Mouse (Mus musculus) bone marrow, adult 2 months (tissue): ENCODE data around the gene Ikbip. TPM values are rescaled to one million over a fixed set of nuclear protein-coding genes. Genes with fewer than 3 reads are reported as not detected.
A peak's percentile ranks its signal among the peaks of the same experiment; 100 is the strongest.

Experiments used
- H3K27ac ChIP-seq: fragments of 200-500 bp; 2 replicates; pipeline ENCODE4 v1.5.1; 2012; ENCODE audit warnings: low read depth, mild to moderate bottlenecking, control low read depth, inconsistent platforms, low read length; ENCODE audit not compliant: control insufficient read depth, poor library complexity, insufficient read depth
- H3K4me1 ChIP-seq: fragments of 200-500 bp; 2 replicates; pipeline ENCODE4 v1.6.1; 2011; ENCODE audit warnings: low read length; ENCODE audit not compliant: control insufficient read depth, insufficient read depth
- H3K4me3 ChIP-seq: fragments of 200-500 bp; replicated peaks from 2 replicates; pipeline ENCODE3; 2011; ENCODE audit warnings: mild to moderate bottlenecking, low read depth, low read length, control low read depth; ENCODE audit not compliant: control insufficient read depth
- CTCF ChIP-seq: fragments of 200-500 bp; IDR thresholded peaks from 2 replicates; pipeline ENCODE4 v1.5.1; 2011; ENCODE audit warnings: low read length, control low read depth; ENCODE audit not compliant: control insufficient read depth, insufficient read depth
- POLR2A ChIP-seq: fragments of 200-500 bp; IDR thresholded peaks from 2 replicates; pipeline ENCODE4 v1.6.1; 2011; ENCODE audit warnings: low read depth, mild to moderate bottlenecking, control low read depth, low read length, borderline replicate concordance; ENCODE audit not compliant: control insufficient read depth
- WGBS: fragments of 180-500 bp; shearing (Covaris S2); methylation state at CpG from one replicate; pipeline ENCODE4 v1.1.7; 2018; 5-methylcytosine and 5-hydroxymethylcytosine counted together
- polyA plus RNA-seq: library from polyadenylated mRNA; stranded (reverse); fragments of >200 nt; gene quantifications from 2 replicates; pipeline ENCODE4 v1.2.4, GENCODE M21; 2011; ENCODE audit warnings: low replicate concordance; ENCODE audit not compliant: missing spikeins, insufficient read depth, insufficient read length

Gene Ikbip
- polyA plus RNA-seq, 1 experiment, result 8.8 TPM

DNA sequence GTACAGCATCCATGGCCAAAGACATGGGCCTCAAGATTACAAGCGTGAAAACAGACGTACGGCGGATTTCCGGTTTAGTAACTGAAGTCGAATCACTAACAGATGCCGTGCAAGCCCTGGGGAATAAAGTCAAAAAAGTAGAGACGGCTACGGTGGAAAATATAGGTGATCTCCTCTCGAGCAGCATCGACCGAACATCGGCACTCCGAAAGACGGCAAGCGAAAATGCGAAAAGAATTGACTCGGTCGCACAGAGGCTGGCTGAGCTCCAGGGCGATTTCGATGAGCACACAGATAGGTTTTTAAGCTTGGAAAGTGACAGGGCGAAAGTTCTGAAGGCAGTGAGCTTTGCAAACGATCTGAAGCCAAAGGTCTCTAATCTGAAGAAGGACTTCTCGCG is 19.2 kb downstream of the Ikbip start:
- TF ChIP-seq CTCF (no peak), POLR2A (no peak)
- WGBS, result 92% methylated on average over 25 of the region's 25 CpGs
- H3K4me3 ChIP-seq, result no peak overlapping the region

GRCm38 (mm10) chr10:91102799-91103590 is 20.3 kb downstream of the Ikbip start:
- TF ChIP-seq CTCF (no peak), POLR2A (no peak)
- H3K4me3 ChIP-seq, result no peak overlapping the region
- WGBS, result 82% methylated on average over 14 of the region's 14 CpGs
- H3K4me1 ChIP-seq, result no peaks in the 10 kb centered on the region
- H3K27ac ChIP-seq, result no peak overlapping the region

More for the DNA sequence above, 19.2 kb downstream of the Ikbip start:
- H3K4me1 ChIP-seq, result no peaks in the 10 kb centered on the region
- H3K27ac ChIP-seq, result no peak overlapping the region

DNA sequence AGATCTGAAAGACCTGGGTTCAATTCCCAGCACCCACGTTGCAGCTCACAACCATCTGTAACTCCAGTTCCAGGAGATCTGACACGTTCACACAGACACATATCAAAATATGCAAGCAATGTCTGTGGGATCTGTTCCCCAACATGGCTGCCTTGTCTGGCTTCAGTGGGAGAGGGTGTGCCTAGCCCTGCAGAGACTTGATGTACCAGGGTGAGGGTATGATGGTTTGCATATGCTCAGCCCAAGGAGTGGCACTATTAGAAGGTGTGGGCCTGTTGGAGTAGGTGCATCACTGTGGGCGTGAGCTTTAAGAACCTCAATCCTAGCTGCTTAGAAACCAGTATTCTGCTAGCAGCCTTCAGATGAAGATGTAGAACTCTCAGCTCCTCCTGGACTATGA is 23.2 kb downstream of the Ikbip start:
- TF ChIP-seq CTCF (no peak), POLR2A (no peak)
- Histone ChIP-seq H3K4me1 (no peaks in the 10 kb centered on the region), H3K4me3 (no peak overlapping the region), H3K27ac (no peak overlapping the region)
- 77% methylated on average over 3 of the region's 3 CpGs for WGBS

GRCm38 (mm10) chr10:91109841-91110240 is 27.1 kb downstream of the Ikbip start:
- TF ChIP-seq POLR2A (no peak), CTCF (no peak)
- WGBS, result 83% methylated on average over 4 of the region's 4 CpGs
- Histone ChIP-seq H3K4me1 (no peaks in the 10 kb centered on the region), H3K27ac (no peak overlapping the region), H3K4me3 (no peak overlapping the region)

DNA sequence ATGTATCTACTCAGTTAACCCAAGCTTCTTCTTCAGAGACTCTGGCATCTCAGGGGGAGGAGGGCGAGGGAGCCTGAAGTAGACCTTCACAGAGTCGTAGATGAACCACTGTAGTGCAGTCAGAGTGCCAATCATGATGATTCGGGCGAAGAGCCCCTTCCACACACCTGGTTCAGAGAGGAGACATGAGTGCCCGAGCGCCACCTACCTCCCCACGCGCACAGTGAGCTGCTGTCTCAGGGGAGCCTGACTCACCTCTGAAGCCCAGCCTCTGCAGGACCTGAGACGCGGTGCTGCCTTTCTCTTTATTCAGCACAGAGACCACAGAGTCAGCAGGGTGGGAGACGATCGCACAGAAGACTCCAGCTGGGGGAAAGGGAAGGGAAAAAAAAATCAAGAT is 34.2 kb downstream of the Ikbip start:
- TF ChIP-seq POLR2A (no peak), CTCF (no peak)
- Histone ChIP-seq H3K4me3 (no peak overlapping the region), H3K27ac (no peak overlapping the region), H3K4me1 (no peaks in the 10 kb centered on the region; the same call in 1 of the 2 replicates)
- WGBS, result 88% methylated on average over 12 of the region's 12 CpGs

- H3K4me3 ChIP-seq, result peak overlapping the region; percentile 10
- H3K27ac ChIP-seq, result no peak overlapping the region
- no peaks in the 10 kb centered on the region; the same call in 1 of the 2 replicates for H3K4me1 ChIP-seq
- TF ChIP-seq CTCF, result no peak
- TF ChIP-seq POLR2A, result no peak
- 7% methylated on average over 6 of the region's 6 CpGs for WGBS
These were observed 39.9 kb downstream of the Ikbip start for GRCm38 (mm10) chr10:91122646-91123045.

GRCm38 (mm10) chr10:91123281-91123827 is 40.6 kb downstream of the Ikbip start:
- Histone ChIP-seq H3K4me1 (no peaks in the 10 kb centered on the region; the same call in 1 of the 2 replicates), H3K4me3 (peak overlapping the region; percentile 99), H3K27ac (peak overlapping the region; percentile 98)
- WGBS, result under 1% methylated on average over 43 of the region's 44 CpGs
- peak; percentile 48; the same call in 1 of the 2 replicates for TF ChIP-seq POLR2A
- no peak for TF ChIP-seq CTCF

GRCm38 (mm10) chr10:91123828-91124822 is 41.4 kb downstream of the Ikbip start, which contains the start of gene Slc25a3:
Gene Slc25a3, minus strand, starts transcription at chr10:91124059.
- 11% methylated on average over 59 of the region's 59 CpGs for WGBS
- Histone ChIP-seq H3K27ac (peak within 1 kb of the TSS; percentile 98), H3K4me3 (peak within 1 kb of the TSS; percentile 99), H3K4me1 (no peaks in the 10 kb centered on the region; the same call in 1 of the 2 replicates)
- peak; percentile 27; the same call in 1 of the 2 replicates for TF ChIP-seq CTCF
- peak; percentile 99 for TF ChIP-seq POLR2A
